Mouse (Mus musculus) T-cell, adult 66 days (primary cell): ENCODE measurements around the gene Fbxl17. TPM values are rescaled to one million over a fixed set of nuclear protein-coding genes. Genes with fewer than 3 reads are reported as not detected.

ENCODE experiments used
- total RNA-seq, 2 experiments: library from RNA; stranded (reverse); gene quantifications; 3 replicates in 1 of 2; 4 replicates in 1 of 2; pipeline ENCODE4 v1.2.4; 2023

Gene Fbxl17
- total RNA-seq = 10 to 100 TPM; 32.6 to 39.5 TPM

GRCm38 (mm10) chr17:63499636-63500155 is at the start of gene Fbxl17:
Gene Fbxl17 (minus strand): TSS chr17:63500017.

